In the genomic region with DNA sequence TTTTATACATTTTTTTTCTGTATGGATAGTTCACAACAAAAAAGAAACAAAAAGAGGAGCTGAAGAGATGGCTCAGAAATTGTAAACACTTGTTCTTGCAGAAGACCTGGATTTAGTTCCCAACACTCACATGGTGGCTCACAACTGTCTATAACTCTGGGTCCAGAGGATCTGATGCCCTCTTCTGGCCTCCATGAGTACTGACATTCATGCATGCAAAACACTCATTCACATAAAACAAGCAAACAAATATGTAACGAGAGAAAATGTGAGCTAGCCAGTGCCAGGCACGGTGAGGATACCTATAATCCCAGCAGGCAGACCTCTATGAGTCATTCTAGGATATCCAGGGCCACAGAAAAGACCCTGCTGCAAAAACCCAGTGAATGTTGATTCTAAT, we compare ENCODE assay signal across 12 mouse cellular contexts. TPM values are rescaled to one million over a fixed set of nuclear protein-coding genes. Genes with fewer than 3 reads are reported as not detected.
DNase-seq lines count a peak whose midpoint lies in the region; ATAC-seq and TF ChIP-seq lines count a peak whose summit lies in the region.
"Had no signal": no experiment of that assay in that cellular context is flagged by ENCODE, and none has a peak within 500 bp of the region (broad histone marks: within the 10 kb centered on the region; RNA-seq: fewer than 3 reads in every experiment).

No protein-coding gene starts in this region.

- H3K4me3 ChIP-seq in left cerebral cortex, adult 2 months = no peak overlapping the region
- H3K4me3 ChIP-seq: lung, embryonic 15.5 days had no signal

- DNase-seq in left cerebral cortex, adult 2 months (ENCODE audit: extremely low spot score in 1 of 2, low spot score in 2 of 2) = no peak
- DNase-seq in left cerebral cortex, adult 9 months (ENCODE audit: low spot score in 2 of 2) = no peak
- DNase-seq in A20 (ENCODE audit: low read depth, low spot score) (peak; percentile 43), ES-CJ7 (ENCODE audit: low read depth, low spot score) (peak; percentile 64)
- no peak for DNase-seq in adrenal gland, adult (ENCODE audit: inconsistent age in 2 of 2, low spot score in 1 of 2)
- no peak for DNase-seq in cerebellum, adult 8-10 months
- DNase-seq: adrenal gland, adult 2 months; cerebellum, adult 18-20 months; heart, postnatal 14 days; kidney, adult 9 months had no signal

- TF ChIP-seq CTCF in left cerebral cortex, adult 2 months (IDR thresholded peaks at IDR 0.05) = peak; percentile 38

- H3K27ac ChIP-seq in left cerebral cortex, adult 2 months = no peak overlapping the region
- H3K27ac ChIP-seq: lung, embryonic 15.5 days had no signal

- ATAC-seq in megakaryocyte progenitor cell, adult 5-6 weeks (replicated peaks; ENCODE audit: poor library complexity) = peak; percentile 46; the same call in 1 of the 2 replicates

- intact Hi-C loops in left cerebral cortex, adult 2 months (cut with DNase I) = no loop called here

RNA-seq across cellular contexts. Expression of a gene that starts 37.3 kb away (rescaled TPM):
- 10 to 100 TPM; 20.5 to 21.0 TPM for total RNA-seq in left cerebral cortex, adult 2 months (2021)
- 7.5 and 8.7 TPM in 2 replicates for total RNA-seq in megakaryocyte progenitor cell, adult 5-6 weeks (2015)
- 7.5 and 9.6 TPM in 2 replicates for total RNA-seq in megakaryocyte progenitor cell, adult 5-6 weeks (2017)

RNA-seq across cellular contexts. Expression of a gene that starts 37.6 kb away (rescaled TPM):
- total RNA-seq in left cerebral cortex, adult 2 months (2021) = 1 to 10 TPM; 3.1 to 3.4 TPM
- total RNA-seq in megakaryocyte progenitor cell, adult 5-6 weeks (2015) = 8.8 and 14.8 TPM in 2 replicates
- total RNA-seq in megakaryocyte progenitor cell, adult 5-6 weeks (2017) = 8.2 and 15.1 TPM in 2 replicates

RNA-seq across cellular contexts. Expression of a gene that starts 56.7 kb away (rescaled TPM):
- 10 to 100 TPM; 59.4 to 61.0 TPM for total RNA-seq in left cerebral cortex, adult 2 months (2021)
- total RNA-seq in megakaryocyte progenitor cell, adult 5-6 weeks (2015) = 5.4 and 9.3 TPM in 2 replicates
- total RNA-seq in megakaryocyte progenitor cell, adult 5-6 weeks (2017) = 3.7 and 7.5 TPM in 2 replicates

Comparison
In these comparisons a context has a peak if more than half of its experiments do, and no peak if none do; other contexts are left out.
1. DNase-seq: peak in A20 (single experiment) and ES-CJ7 (single experiment); none in left cerebral cortex, adult 2 months (0 of 2), left cerebral cortex, adult 9 months (0 of 2), adrenal gland, adult (0 of 2) and cerebellum, adult 8-10 months (single experiment).
2. RNA of a gene that starts 56.7 kb away (total RNA-seq): 59.4 to 61.0 TPM in left cerebral cortex, adult 2 months; 3.7 to 9.3 TPM in megakaryocyte progenitor cell, adult 5-6 weeks; every median in the first group is over 4 times any median in the second.